Mouse (Mus musculus): ENCODE measurements at regions not wholly inside any gene's neighbourhood (a gene's known extent, or its start where the extent isn't known, plus 50 kb on each side); places are given as distances from the start of the nearest gene placed in this dataset.

DNA sequence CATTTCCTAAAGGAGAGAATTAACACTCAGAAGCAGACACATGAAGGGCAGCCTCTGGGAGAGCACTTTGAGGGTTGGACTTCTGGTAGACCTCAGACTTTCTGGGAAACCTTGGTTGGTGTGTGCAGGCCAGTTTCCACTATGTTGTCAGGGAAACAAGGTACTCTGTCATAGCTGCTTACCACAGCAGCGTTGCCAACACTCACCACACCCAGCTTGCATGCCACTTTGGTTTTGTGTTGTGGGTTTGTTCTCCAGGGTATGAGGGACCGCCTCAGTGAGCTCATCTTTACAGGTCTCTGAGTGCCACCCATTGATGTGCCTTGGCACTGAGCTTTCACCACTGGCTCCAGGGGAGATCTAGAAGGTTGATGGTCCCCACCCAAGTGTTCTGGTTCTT lies 62.8 kb upstream of the Ywhaq start:
- no peak for DNase-seq

DNA sequence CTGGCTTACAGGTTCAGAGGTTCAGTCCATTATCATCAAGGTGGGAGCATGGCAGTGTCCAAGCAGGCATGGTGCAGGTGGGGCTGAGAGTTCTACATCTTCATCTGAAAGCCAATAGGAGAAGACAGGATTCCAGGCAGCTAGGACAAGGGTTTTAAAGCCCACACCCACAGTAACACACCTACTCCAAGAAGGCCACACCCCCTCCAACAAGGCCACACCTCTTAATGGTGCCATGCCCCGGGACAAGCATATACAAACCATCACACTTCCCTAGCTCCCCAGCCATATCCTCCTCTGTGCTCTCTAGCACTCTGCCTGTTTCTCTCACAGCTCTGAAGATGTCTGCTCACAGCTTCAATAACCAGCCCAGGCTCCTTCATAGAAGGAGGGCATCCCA lies 61.8 kb upstream of the Ywhaq start:
- DNase-seq: no peak

DNA sequence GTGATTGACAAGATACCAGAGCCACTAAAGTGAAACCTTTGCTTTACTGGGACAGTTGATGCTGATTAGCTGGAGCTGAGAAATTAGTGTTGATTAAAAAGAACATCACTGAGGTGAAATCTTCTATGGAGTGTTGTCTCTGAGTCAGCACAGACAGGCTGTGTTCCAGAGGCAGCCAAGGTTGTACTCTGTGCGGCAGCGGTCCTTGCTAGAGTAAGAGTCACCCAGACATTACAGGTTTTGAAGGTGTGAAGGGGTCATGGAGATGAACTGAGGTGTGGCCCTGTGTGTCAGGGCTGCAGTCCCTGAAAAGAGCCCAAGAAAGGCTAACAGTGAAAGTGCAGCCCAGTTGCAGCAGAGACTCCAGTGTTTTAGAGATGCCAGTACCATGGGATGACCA lies 59.1 kb upstream of the Ywhaq start:
- DNase-seq: no peak

DNA sequence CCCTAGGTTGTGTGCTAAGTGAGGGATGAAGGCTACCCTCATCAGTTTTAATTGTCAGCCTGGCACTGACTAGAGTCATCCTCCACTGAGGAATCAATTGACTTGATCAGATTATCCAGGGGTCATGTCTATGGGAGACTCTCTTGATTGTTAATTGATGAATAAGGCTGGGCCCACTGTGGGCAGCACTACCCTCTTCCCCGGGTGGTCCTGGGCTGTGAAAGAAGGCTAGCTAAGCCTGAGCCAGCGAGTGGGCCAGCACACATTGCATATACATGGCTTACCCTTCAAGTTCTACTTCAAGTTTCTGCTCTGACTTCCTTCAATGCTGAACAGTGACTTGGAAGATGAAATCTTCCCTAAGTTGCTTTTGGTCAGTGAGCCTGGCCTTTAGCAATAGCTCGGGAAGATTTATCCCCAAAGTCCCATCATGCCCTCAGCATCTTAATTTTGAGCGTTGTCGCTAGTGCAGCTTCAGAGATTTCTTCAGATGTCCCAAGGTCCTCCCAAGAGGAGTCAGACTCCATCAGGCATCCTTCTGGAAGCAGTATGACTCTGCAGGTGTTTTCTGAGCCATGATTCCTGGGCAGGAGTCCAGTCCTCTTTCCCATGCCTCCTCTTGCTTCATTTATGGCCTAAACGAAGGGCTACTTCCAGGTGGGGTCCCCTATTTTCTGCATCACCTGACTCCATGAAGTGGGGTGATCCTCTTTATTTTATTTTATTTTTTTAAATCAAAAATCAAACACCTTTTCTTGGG lies 55.7 kb upstream of the Ywhaq start:
- peak; percentile 24 to 43 for DNase-seq

DNA sequence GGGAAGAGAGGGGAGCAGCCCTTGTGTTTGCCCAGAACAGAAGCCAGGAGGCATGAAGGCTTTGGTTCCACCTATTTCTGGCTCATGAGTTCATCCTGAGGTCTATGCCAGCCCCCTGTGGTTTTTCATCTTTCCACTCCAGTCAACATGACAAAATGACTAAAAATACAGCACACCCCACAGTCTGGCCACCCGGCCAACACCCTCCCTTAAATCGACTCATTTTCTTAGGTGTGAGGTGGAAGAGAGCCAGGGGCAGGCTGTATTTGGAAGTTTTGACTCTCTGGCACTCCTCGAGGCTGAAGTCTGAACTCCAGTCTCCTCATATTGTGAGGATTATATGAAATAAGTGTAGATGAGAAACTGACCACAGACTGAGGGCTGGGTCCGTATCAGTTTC lies 55.0 kb upstream of the Ywhaq start:
- peak; percentile 93 to 95 for DNase-seq

DNA sequence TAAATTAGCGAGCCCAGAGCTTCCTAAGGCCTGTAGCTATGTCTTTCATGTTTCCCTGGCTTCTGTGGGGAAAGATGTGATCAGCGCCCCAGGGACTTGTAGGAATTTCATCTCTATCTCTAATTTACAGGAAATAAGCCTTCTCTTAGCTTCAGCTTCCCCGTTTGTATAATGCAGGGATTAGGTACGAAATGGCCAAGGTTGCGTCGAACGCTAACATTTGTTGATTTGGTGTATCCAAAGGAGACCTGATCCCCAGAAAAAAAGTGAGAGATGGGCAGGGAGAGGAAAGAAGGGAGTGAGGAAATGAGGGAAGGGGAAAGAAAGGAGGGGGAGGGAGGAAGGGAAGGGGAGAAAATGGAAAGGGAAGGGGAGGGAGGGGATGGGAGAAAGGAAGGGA lies 54.5 kb upstream of the Ywhaq start:
- DNase-seq: peak in 1 of 2 experiments; percentile 31

DNA sequence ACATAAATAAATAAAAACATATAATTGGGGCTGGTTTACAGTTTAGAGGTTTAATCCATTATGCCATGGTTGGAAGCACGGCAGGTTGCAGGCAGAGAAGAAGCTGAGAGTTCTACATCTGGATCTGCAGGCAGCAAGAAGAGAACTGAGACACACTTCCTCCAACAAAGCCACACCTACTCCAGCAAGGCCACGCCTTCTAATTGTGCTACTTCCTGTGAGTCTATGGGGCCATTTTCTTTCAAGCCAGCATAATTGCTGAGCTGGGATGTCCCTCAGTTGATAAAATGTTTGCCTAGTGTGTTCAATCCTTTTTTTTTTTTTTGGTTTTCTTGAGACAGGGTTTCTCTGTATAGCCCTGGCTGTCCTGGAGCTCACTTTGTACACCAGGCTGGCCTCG lies 52.8 kb upstream of the Ywhaq start:
- no peak for DNase-seq

All from cerebellum, postnatal 36 days (tissue).